Mouse (Mus musculus) lung, postnatal 4 days (tissue): Measurements from ENCODE around the gene Fgfr2.
A peak's percentile ranks its signal among the peaks of the same experiment; 100 is the strongest.
"Not testable (repeated sequence)": the region's sequence is repeated elsewhere in the genome, so short reads cannot be mapped to it uniquely, and the experiment has no call there.

ENCODE experiments used
- DNase-seq, 2 experiments: peaks; one replicate each; pipeline ENCODE4 v3.0.0; 2021

The Fgfr2 gene

DNA sequence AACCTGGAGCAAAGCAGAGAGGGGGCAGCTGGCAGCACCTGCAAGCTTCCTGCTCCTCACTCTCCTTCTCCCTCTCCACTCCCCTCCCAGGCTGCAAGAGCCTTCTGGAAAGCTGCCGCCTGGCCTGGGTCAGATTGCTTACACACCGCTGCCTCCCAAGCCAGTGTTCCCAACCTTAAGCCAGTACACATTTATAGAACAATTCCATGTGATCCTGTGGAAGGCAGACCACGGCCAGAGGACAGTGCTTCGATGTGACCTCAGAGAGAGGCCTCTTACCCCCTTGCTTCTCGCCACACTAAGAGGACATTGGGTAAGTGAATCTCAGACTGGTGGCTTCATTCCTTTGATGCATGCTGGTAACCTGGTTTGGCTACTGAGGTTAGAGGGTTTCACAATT lies 2570.4 kb downstream of the Fgfr2 start:
- no peak for DNase-seq

DNA sequence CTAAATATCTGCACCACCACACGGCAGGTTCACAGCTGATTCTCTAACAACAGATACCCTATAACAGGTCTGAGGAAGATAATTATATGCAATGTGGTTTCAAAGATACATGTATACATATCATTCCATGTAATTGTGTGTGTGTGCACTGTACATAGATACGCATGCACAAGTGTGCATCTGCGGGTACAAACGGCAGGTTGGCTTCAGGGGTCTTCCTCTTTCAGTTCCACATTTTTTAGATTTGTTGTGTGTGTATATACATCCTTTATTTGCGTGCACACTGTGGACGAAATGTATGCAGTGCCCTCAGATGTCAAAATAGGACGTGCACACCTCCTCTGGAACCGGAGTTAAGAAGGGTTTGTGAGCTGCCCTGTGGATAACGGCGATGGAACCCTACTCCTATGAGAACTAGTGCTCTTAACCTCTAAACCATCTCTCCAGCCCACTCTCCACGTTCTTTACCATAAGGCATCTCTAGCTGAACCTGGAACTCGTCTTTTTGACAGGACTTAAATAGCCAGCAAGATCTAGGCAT lies 2575.4 kb downstream of the Fgfr2 start:
- no peak for DNase-seq

- DNase-seq = peak; percentile 96
Measured at GRCm38 (mm10) chr7:130546791-130547484, 2576.2 kb downstream of the Fgfr2 start.

DNA sequence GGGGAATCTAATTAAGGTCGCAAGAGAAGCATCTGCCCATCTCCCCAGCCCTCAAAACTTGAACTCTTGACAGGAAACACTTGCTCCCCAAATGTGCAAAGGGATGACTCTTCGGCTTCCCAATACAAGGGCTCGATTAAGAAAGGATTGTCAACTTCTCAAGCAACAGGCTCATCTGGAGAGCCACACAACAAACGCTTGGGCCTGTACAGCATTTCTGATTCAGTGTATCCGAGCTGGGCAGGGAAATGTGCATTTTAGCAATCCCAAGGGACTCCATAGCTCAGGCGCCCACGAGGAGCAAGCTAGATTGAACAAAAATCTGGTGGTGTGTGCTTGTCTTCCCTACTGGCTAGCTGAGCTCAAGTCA lies 2576.7 kb downstream of the Fgfr2 start:
- no peak for DNase-seq

- DNase-seq = no peak
Measured at GRCm38 (mm10) chr7:130545893-130546292, 2577.3 kb downstream of the Fgfr2 start.

DNA sequence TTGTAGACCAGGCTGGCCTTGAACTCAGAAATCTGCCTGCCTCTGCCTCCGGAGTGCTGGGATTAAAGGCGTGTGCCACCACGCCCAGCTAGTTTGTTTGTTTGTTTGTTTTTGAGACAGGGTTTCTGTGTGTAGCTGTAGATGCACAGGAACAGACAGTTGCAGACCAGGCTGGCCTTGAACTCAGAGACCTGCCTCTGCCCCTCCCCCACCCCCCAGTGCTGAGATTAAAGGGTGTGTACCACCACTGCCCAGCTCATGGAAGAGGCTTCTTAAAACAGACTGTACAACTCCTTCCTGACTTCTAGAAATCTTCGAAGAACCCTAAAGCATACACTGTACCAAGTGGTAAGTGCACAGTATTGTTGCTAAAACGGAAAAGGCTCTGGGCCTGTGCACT lies 2577.7 kb downstream of the Fgfr2 start:
- DNase-seq = no peak

DNA sequence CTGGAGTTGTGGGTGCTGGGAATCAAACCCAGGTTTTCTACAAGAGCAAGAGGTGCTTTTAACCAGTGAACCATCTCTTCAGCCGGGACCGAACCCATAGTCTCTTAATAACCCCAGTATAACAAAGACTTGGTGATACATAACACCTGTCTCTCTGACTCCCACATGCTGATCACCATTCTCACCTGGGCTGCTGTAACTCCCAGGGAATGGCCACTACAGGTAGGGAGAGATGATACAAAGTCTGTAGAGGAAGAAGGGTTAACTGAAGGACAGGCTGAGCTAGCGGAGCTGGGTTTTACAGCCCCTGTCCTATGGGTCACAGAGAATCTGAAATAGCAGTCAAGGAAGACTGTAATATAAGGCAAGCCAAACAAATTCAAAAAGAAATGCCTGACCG lies 2580.0 kb downstream of the Fgfr2 start:
- no peak for DNase-seq

DNA sequence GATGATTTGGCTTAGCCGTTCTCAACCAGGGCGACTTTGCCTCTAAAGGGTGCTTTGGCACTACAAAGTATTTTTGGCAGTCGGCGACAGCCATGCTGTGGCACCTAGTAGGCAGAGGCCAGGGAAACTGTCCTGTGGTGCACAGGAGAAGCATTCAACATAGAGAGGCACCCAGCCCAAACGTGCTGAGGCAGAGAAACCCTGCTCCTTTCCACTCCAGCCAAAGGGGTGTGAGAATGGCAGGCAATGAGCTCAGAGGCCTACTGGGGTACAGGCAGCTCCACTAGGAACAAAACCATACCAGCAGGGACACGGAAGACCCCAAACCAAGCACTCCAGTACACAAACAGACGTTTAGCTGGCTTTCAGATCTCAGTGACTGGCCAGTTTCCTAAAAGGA lies 2583.0 kb downstream of the Fgfr2 start:
- DNase-seq = no peak

GRCm38 (mm10) chr7:130537068-130537467 lies 2586.1 kb downstream of the Fgfr2 start:
- DNase-seq = no peak

- DNase-seq = no peak
Measured at GRCm38 (mm10) chr7:130535174-130535573, 2588.0 kb downstream of the Fgfr2 start.

- peak; percentile 80 to 92 for DNase-seq
Measured at GRCm38 (mm10) chr7:130533316-130534260, 2589.6 kb downstream of the Fgfr2 start.

DNA sequence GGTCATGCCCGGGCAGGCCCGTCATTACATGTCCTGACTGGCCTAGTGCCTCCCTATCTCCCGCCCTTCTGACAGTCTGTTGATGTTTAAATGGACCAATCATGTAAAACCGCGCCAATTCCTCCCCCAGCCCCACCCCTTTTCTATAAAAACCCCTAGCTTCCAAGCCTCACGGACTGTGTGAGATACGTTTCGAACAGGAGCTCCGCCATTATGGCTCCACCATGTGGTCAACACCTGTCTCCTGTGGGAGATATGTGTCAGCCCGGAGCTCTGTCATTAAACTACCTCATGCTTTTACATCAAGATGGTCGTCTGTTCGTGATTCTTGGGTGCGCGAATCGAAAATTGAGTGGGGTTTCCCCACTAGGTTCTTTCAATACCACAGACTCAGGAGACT lies 2592.0 kb downstream of the Fgfr2 start:
- not testable (repeated sequence) for DNase-seq

GRCm38 (mm10) chr7:130527306-130527705 lies 2595.8 kb downstream of the Fgfr2 start:
- no peak for DNase-seq

DNA sequence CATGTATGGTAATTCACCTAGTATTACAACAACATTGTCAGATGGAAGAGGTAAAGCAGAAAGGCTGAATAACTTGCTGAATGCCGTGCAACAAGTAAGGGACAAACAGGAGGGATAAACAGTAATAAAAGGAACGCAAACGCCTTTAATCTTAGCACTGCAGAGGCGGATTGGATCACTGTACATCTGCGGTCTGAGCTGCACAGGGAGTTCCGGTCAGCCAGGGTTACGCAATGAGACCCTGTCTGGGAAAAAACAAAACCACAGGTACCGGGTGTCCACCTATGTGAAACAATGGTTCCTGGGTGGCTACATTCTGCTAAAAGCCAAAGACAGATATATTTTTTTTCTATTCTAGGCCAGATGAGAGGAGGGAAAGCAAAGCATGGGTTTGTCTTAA lies 2599.7 kb downstream of the Fgfr2 start:
- DNase-seq = no peak

- no peak for DNase-seq
Measured at GRCm38 (mm10) chr7:130520812-130521422, 2602.2 kb downstream of the Fgfr2 start.

GRCm38 (mm10) chr7:130520049-130520425 lies 2603.1 kb downstream of the Fgfr2 start, which contains the start of gene Ate1:
TSS of gene Ate1 (minus strand) at chr7:130520369.
- DNase-seq = no peak

- peak; percentile 99 for DNase-seq
Measured at GRCm38 (mm10) chr7:130519096-130520048, 2603.8 kb downstream of the Fgfr2 start.

- DNase-seq = peak in 1 of 2 experiments; percentile 11
Measured at GRCm38 (mm10) chr7:130518213-130519095, 2604.7 kb downstream of the Fgfr2 start.

DNA sequence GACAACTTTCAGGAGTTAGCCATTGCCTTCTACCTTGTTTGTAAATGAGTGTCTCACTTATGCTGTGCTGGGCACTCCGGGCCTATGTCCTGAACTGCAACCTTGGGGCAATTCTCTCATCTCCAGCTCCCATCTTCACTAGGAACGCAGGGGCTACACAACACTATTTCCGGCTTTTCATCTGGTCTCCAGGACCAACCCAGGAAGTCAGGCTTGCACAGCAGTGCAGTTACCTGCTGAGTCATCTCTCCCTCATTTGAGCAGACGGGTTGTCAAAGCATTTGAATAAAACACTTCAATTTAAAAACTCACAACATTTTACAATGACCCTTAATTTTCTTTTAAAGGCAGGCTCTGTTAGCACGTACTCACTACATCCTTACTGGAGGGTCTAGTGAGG lies 2612.9 kb downstream of the Fgfr2 start:
- DNase-seq = no peak

DNA sequence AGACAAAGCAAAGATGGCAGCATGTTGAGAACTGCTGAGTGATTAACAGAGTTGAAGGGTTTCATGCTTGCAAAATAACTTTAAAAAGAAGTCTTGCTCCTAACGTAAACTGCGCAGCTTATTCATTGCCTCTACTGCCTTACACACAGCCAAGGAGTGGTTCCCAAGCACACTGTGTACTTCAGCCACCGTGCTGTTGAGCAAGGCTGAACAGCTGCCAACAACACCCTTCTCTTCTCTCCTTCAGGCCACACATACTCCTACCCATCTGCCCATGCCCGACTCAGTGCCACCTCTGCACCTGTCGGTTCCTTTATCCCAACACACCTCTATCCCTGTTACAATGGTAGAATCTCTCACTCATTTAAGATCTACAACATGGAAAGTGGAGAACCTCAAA lies 2620.1 kb downstream of the Fgfr2 start:
- DNase-seq = no peak

GRCm38 (mm10) chr7:130501499-130501898 lies 2621.7 kb downstream of the Fgfr2 start:
- DNase-seq = no peak
